In genomic region chr16:9785821-9786220, GRCm38 (mm10) we compare ENCODE assay signal across 18 mouse cellular contexts.
"Had no signal": no experiment of that assay in that cellular context is flagged by ENCODE, and none has a peak within 500 bp of the region (broad histone marks: within the 10 kb centered on the region; RNA-seq: fewer than 3 reads in every experiment).

No protein-coding gene starts in this region.

- H3K27ac ChIP-seq: lung, embryonic 15.5 days; macrophage; midbrain, embryonic 13.5 days; midbrain, embryonic 15.5 days; neural tube, embryonic 12.5 days had no signal

- H3K4me3 ChIP-seq: lung, embryonic 15.5 days; megakaryocyte, embryonic 14.5 days; midbrain, embryonic 13.5 days; midbrain, embryonic 15.5 days; neural tube, embryonic 12.5 days had no signal

- H3K4me1 ChIP-seq: lung, embryonic 15.5 days; megakaryocyte, embryonic 14.5 days; midbrain, embryonic 13.5 days; midbrain, embryonic 15.5 days; neural tube, embryonic 12.5 days had no signal

- H3K9ac ChIP-seq: lung, embryonic 15.5 days; midbrain, embryonic 13.5 days; midbrain, embryonic 15.5 days; neural tube, embryonic 12.5 days had no signal

- DNase-seq: lung, adult 2 months; lung, postnatal 14 days; lung, postnatal 36 days; retina, postnatal 1 day; right cerebral cortex, adult 18-20 months; right cerebral cortex, postnatal 25 days; right cerebral cortex, postnatal 4 days; spleen, adult 18-20 months; thymus, adult 18-20 months; thymus, postnatal 14 days; thymus, postnatal 36 days had no signal

- H3K27me3 ChIP-seq: lung, embryonic 15.5 days; megakaryocyte, embryonic 14.5 days; midbrain, embryonic 13.5 days; midbrain, embryonic 15.5 days; neural tube, embryonic 12.5 days had no signal

- ATAC-seq: lung, postnatal 0 days; midbrain, embryonic 13.5 days; midbrain, embryonic 15.5 days had no signal

- H3K36me3 ChIP-seq: lung, embryonic 15.5 days; midbrain, embryonic 13.5 days; midbrain, embryonic 15.5 days; neural tube, embryonic 12.5 days had no signal
